Mouse (Mus musculus) E14TG2a.4 (cell line): ENCODE measurements at regions not wholly inside any gene's neighbourhood (a gene's known extent, or its start where the extent isn't known, plus 50 kb on each side); places are given as distances from the start of the nearest gene placed in this dataset.

Source experiments
- CTCF ChIP-seq: conservative IDR thresholded peaks from 2 replicates; pipeline ENCODE4 v1.5.1; 2014; ENCODE audit warnings: low read length
- NANOG ChIP-seq: IDR thresholded peaks from 2 replicates; pipeline ENCODE4 v1.6.1; 2014; ENCODE audit warnings: borderline replicate concordance, low read length, mixed read lengths

- TF ChIP-seq CTCF (no peak), NANOG (no peak)
These were observed 314.2 kb downstream of the Insc start for GRCm38 (mm10) chr7:115057736-115058135.
